Mouse (Mus musculus): ENCODE results near the gene Ypel2.

DNA sequence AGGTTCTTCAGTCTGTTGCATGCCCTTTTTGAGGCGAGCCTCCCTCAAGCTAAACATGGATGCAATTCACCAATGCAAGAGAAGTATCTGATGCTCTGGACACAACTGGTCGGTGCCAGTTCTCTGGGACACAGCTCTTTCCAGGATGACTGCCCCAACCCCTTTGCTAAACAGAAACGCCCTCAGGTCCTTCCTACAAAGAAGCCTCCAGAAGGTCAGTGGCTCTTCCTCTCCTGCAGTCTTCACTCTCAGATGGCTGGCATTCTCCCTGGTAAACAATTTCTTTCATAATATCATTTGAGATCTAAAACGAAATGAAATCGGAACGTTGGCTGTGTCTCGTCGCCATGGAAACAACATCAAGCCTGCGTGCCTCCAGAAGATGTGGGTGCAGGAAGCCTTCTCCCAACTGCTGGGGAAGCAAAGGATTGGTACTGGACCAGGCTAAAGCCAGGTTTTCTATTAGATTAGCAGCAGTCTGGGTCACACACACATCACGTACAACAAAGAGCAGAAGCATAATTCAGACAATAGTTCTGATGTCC lies 62.8 kb downstream of the Ypel2 start:
- TF ChIP-seq CHD1 (IDR thresholded peaks at IDR 0.05; ENCODE audit: low read depth, low read length), result no peak
- TF ChIP-seq CTCF (IDR thresholded peaks at IDR 0.05 in 2 of 3, conservative IDR thresholded peaks at IDR 0.05 in 1 of 3; ENCODE audit: control insufficient read depth in 1 of 3, insufficient read depth in 1 of 3, low read depth in 2 of 3, low read length in 3 of 3, poor library complexity in 1 of 3, severe bottlenecking in 1 of 3), result no peak
- no peak for TF ChIP-seq JUND (IDR thresholded peaks at IDR 0.05; ENCODE audit: low read depth, low read length)
- TF ChIP-seq POLR2A (IDR thresholded peaks at IDR 0.05; ENCODE audit: control insufficient read depth in 1 of 2, insufficient read depth in 1 of 2, low read depth in 1 of 2, low read length in 2 of 2, poor library complexity in 1 of 2), result no peak
- no peak for TF ChIP-seq MAX (IDR thresholded peaks at IDR 0.05; ENCODE audit: low read length)
- no peak for TF ChIP-seq MAFK (IDR thresholded peaks at IDR 0.05; ENCODE audit: borderline replicate concordance, low read depth, low read length)
- no peak for TF ChIP-seq KAT2A (conservative IDR thresholded peaks at IDR 0.05; ENCODE audit: low read depth, low read length)
- no peak for TF ChIP-seq EP300 (IDR thresholded peaks at IDR 0.05; ENCODE audit: low read depth in 1 of 2, low read length in 2 of 2)
- TF ChIP-seq TAL1 (IDR thresholded peaks at IDR 0.05; ENCODE audit: low read length), result no peak
- no peak for TF ChIP-seq GATA1 (IDR thresholded peaks at IDR 0.05; ENCODE audit: low read depth, low read length)
